Mouse (Mus musculus): ENCODE measurements at regions not wholly inside any gene's neighbourhood (a gene's known extent, or its start where the extent isn't known, plus 50 kb on each side); places are given as distances from the start of the nearest gene placed in this dataset.
"Not testable (repeated sequence)": the region's sequence is repeated elsewhere in the genome, so short reads cannot be mapped to it uniquely, and the experiment has no call there.

DNA sequence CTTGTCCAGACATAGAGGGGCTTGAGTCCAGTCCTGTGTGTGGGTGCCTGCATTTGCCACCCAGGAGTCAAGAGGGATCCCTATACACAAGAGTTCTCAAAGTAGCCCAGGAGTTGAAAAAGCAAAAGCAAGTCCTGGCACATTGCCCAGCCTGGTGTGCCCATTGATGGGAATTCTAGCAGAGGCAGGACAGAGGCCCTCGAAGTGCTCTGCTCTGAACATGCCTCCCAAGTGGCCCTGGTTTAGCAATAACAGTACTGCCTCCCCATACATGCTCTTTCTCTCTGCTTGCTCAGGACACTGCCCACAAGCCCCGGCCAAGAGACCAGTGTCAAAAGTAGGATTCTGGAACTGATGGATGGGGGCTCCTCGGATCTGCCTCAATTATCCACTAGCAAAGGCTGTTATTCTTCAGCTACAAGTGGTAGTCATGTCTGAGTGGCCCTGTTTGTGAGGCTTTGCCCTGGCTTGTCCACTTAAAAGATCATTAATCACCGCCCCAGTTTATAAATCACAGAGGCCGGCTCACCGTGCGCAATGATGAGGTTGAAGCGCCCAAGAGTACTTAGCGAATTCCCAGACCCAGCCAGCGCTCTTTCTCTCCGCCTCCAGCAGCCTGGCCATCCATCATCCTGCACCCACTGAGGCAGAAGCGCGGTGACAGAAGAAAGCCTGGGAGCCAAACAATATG is 190.3 kb upstream of the Irx4 start:
- DNase-seq (peak; percentile 36), ATAC-seq (ENCODE audit: low FRiP score, low TSS enrichment) (no peak; the same call in 1 of the 2 replicates)
- H3K4me3 ChIP-seq (replicated peaks; ENCODE audit: low read depth, low read length), result no peak overlapping the region
- no peak overlapping the region for H3K27ac ChIP-seq (replicated peaks; ENCODE audit: low read depth, low read length)
- peaks cover 15% of the 10 kb centered on the region; the same call in 1 of the 2 replicates for H3K4me1 ChIP-seq (ENCODE audit: control insufficient read depth, insufficient read depth, low read length)
- H3K4me2 ChIP-seq (ENCODE audit: low read length), result no peak overlapping the region
- H3K9ac ChIP-seq (replicated peaks; ENCODE audit: low read length), result no peak overlapping the region
- no peaks in the 10 kb centered on the region for H3K36me3 ChIP-seq (ENCODE audit: control insufficient read depth, insufficient read depth, low read length)
- no peaks in the 10 kb centered on the region for H3K9me3 ChIP-seq (ENCODE audit: control insufficient read depth, low read length)
- WGBS, result 47% methylated on average over 13 of the region's 13 CpGs
- H3K27me3 ChIP-seq (ENCODE audit: control insufficient read depth, insufficient read depth, low read length), result 0 out of 2 replicates have a peak, but pooled peaks cover 3% of the 10 kb centered on the region

GRCm38 (mm10) chr13:73070531-73070908 is 189.8 kb upstream of the Irx4 start:
- no peak overlapping the region for H3K9ac ChIP-seq (replicated peaks; ENCODE audit: low read length)
- H3K27me3 ChIP-seq (ENCODE audit: control insufficient read depth, insufficient read depth, low read length), result 0 out of 2 replicates have a peak, but pooled peaks cover 3% of the 10 kb centered on the region
- H3K27ac ChIP-seq (replicated peaks; ENCODE audit: low read depth, low read length), result no peak overlapping the region
- DNase-seq (peak; percentile 17), ATAC-seq (ENCODE audit: low FRiP score, low TSS enrichment) (no peak)
- H3K4me3 ChIP-seq (replicated peaks; ENCODE audit: low read depth, low read length), result no peak overlapping the region
- H3K36me3 ChIP-seq (ENCODE audit: control insufficient read depth, insufficient read depth, low read length), result no peaks in the 10 kb centered on the region
- peaks cover 15% of the 10 kb centered on the region; the same call in 1 of the 2 replicates for H3K4me1 ChIP-seq (ENCODE audit: control insufficient read depth, insufficient read depth, low read length)
- H3K4me2 ChIP-seq (ENCODE audit: low read length), result no peak overlapping the region
- WGBS, result 30% methylated on average over 7 of the region's 7 CpGs
- no peaks in the 10 kb centered on the region for H3K9me3 ChIP-seq (ENCODE audit: control insufficient read depth, low read length)

DNA sequence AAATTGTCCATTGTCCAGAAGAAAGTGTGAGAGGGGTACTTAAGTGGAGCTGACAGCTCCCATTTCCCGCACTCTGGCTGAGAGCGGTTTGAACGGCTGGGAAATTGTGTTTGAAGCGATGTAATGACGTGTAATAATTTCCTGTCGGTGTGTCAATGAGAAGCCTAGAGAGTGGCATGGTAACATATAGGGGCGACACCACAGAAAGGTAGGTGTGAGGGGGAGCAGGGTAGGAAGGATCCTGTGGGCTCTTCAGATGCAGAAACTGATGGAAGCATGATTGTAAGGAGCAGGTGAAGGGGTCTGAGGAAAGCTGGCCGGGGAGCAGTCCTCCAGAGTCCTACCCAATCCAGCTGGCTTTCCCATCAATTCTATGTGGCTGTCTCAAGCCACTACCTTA is 189.2 kb upstream of the Irx4 start:
- ATAC-seq (ENCODE audit: low FRiP score, low TSS enrichment) (no peak), DNase-seq (peak; percentile 39)
- Histone ChIP-seq H3K9me3 (ENCODE audit: control insufficient read depth, low read length) (no peaks in the 10 kb centered on the region), H3K27ac (replicated peaks; ENCODE audit: low read depth, low read length) (no peak overlapping the region), H3K9ac (replicated peaks; ENCODE audit: low read length) (no peak overlapping the region), H3K4me3 (replicated peaks; ENCODE audit: low read depth, low read length) (no peak overlapping the region), H3K36me3 (ENCODE audit: control insufficient read depth, insufficient read depth, low read length) (no peaks in the 10 kb centered on the region), H3K4me1 (ENCODE audit: control insufficient read depth, insufficient read depth, low read length) (peaks cover 15% of the 10 kb centered on the region; the same call in 1 of the 2 replicates), H3K27me3 (ENCODE audit: control insufficient read depth, insufficient read depth, low read length) (0 out of 2 replicates have a peak, but pooled peaks cover 3% of the 10 kb centered on the region), H3K4me2 (ENCODE audit: low read length) (no peak overlapping the region)
- WGBS, result 58% methylated on average over 8 of the region's 8 CpGs

GRCm38 (mm10) chr13:73071854-73072852 is 188.1 kb upstream of the Irx4 start:
- Histone ChIP-seq H3K4me1 (ENCODE audit: control insufficient read depth, insufficient read depth, low read length) (peaks cover 15% of the 10 kb centered on the region; the same call in 1 of the 2 replicates), H3K9me3 (ENCODE audit: control insufficient read depth, low read length) (no peaks in the 10 kb centered on the region), H3K27me3 (ENCODE audit: control insufficient read depth, insufficient read depth, low read length) (0 out of 2 replicates have a peak, but pooled peaks cover 3% of the 10 kb centered on the region), H3K27ac (replicated peaks; ENCODE audit: low read depth, low read length) (no peak overlapping the region), H3K36me3 (ENCODE audit: control insufficient read depth, insufficient read depth, low read length) (no peaks in the 10 kb centered on the region), H3K4me2 (ENCODE audit: low read length) (no peak overlapping the region), H3K9ac (replicated peaks; ENCODE audit: low read length) (no peak overlapping the region), H3K4me3 (replicated peaks; ENCODE audit: low read depth, low read length) (no peak overlapping the region)
- no peak for DNase-seq
- 69% methylated on average over 6 of the region's 6 CpGs for WGBS
- no peak for ATAC-seq (ENCODE audit: low FRiP score, low TSS enrichment)

DNA sequence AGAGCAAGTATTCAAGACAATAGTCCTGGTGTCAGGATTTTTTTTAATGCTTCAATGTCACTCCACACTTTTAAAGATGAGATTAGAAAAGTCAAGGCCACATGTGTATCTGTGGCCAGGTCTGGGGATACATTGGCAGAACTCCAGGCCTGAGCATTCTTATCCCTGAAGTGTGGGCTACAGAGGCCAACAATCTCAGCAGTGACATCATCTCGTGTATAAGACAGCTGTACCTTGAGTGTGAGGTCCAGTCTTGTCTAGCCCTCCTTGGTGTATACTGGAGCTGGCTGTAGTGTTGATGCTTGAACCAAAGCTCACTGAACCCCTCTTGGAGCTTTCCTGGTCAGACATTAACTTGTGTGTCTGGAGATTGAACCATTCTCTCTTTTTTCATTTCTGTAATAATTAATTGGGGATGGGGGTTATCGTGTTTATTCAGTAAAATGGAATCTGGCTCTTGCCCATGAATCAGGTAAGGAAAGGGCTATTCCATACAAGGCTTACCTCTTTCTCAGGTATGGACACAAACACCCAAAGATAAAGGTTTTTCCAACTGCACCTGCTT is 182.3 kb upstream of the Irx4 start:
- H3K4me2 ChIP-seq (ENCODE audit: low read length), result no peak overlapping the region
- no peak overlapping the region for H3K4me3 ChIP-seq (replicated peaks; ENCODE audit: low read depth, low read length)
- H3K27ac ChIP-seq (replicated peaks; ENCODE audit: low read depth, low read length), result no peak overlapping the region
- H3K9me3 ChIP-seq (ENCODE audit: control insufficient read depth, low read length), result no peaks in the 10 kb centered on the region
- DNase-seq, result no peak
- no peaks in the 10 kb centered on the region for H3K36me3 ChIP-seq (ENCODE audit: control insufficient read depth, insufficient read depth, low read length)
- WGBS, result 75% methylated on average over 2 of the region's 2 CpGs
- no peaks in the 10 kb centered on the region for H3K27me3 ChIP-seq (ENCODE audit: control insufficient read depth, insufficient read depth, low read length)
- no peak for ATAC-seq (ENCODE audit: low FRiP score, low TSS enrichment)
- H3K4me1 ChIP-seq (ENCODE audit: control insufficient read depth, insufficient read depth, low read length), result no peaks in the 10 kb centered on the region
- no peak overlapping the region for H3K9ac ChIP-seq (replicated peaks; ENCODE audit: low read length)

DNA sequence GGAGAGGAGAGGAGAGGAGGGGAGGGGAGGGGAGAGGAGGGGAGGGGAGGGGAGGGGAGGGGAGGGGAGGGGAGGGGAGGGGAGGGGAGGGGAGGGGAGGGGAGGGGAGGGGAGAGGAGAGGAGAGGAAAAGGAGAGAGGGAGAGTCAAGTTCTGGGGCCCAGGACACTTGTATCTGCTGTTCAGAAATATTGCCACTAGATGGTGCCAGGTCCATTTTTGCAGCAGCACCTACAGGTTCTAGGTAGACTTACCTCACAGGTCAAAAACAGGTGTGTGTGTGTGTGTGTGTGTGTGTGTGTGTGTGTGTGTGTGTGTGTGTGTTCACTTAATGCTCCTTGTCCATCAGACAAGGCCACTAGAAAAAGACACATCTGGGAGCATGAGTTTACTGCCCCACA is 172.5 kb upstream of the Irx4 start:
- not testable (repeated sequence) for H3K4me2 ChIP-seq (ENCODE audit: low read length); H3K27ac ChIP-seq (replicated peaks; ENCODE audit: low read depth, low read length); ATAC-seq (ENCODE audit: low FRiP score, low TSS enrichment); H3K4me3 ChIP-seq (replicated peaks; ENCODE audit: low read depth, low read length); H3K9ac ChIP-seq (replicated peaks; ENCODE audit: low read length); H3K36me3 ChIP-seq (ENCODE audit: control insufficient read depth, insufficient read depth, low read length); DNase-seq; H3K9me3 ChIP-seq (ENCODE audit: control insufficient read depth, low read length); H3K27me3 ChIP-seq (ENCODE audit: control insufficient read depth, insufficient read depth, low read length); H3K4me1 ChIP-seq (ENCODE audit: control insufficient read depth, insufficient read depth, low read length)

DNA sequence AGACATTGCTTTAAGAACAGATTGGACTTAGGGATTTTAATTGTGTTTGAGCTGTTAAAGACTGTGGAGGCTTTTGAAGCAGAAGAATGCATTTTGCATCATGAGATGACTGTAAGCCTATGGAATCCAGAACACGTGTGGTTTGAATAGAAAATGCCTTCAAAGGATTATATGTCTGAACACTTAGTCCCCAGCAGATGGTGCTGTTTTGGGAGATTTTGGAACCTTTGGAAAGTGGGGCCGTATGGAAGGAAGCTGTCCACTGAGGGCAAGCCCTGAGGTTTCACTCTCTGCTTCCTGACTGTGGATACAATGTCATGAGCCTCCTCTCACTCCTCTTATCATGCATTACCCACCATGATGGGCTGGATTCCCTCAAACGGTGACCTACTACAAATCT is 168.4 kb upstream of the Irx4 start:
- H3K4me1 ChIP-seq (ENCODE audit: control insufficient read depth, insufficient read depth, low read length), result 0 out of 2 replicates have a peak, but pooled peaks cover under 1% of the 10 kb centered on the region
- H3K4me2 ChIP-seq (ENCODE audit: low read length), result no peak overlapping the region
- H3K27me3 ChIP-seq (ENCODE audit: control insufficient read depth, insufficient read depth, low read length), result no peaks in the 10 kb centered on the region; the same call in 1 of the 2 replicates
- H3K9me3 ChIP-seq (ENCODE audit: control insufficient read depth, low read length), result no peaks in the 10 kb centered on the region
- DNase-seq (peak; percentile 29), ATAC-seq (ENCODE audit: low FRiP score, low TSS enrichment) (no peak)
- WGBS, result 53% methylated on average over 3 of the region's 3 CpGs
- H3K36me3 ChIP-seq (ENCODE audit: control insufficient read depth, insufficient read depth, low read length), result no peaks in the 10 kb centered on the region
- no peak overlapping the region for H3K4me3 ChIP-seq (replicated peaks; ENCODE audit: low read depth, low read length)
- no peak overlapping the region for H3K9ac ChIP-seq (replicated peaks; ENCODE audit: low read length)
- H3K27ac ChIP-seq (replicated peaks; ENCODE audit: low read depth, low read length), result no peak overlapping the region

DNA sequence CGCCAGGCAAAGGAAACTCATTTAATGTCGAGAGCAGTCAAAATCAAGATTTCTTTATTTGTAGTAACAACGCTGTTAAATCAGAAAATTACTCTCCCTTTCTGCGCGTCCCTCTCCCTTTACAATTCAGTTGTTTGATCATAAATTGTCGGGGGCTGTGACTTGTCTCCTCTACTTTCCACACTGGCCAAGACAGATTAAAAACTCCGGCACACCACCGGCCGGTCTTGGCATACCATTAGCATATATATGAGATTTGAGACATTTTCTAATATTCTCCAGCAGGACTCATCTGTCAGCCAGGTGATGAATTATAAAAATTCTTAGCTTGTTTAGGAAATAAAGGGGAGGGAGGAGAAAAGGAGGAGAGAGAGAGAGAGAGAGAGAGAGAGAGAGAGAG is 162.8 kb upstream of the Irx4 start:
- H3K4me2 ChIP-seq (ENCODE audit: low read length), result no peak overlapping the region
- 21% methylated on average over 9 of the region's 9 CpGs for WGBS
- no peak overlapping the region for H3K4me3 ChIP-seq (replicated peaks; ENCODE audit: low read depth, low read length)
- H3K9me3 ChIP-seq (ENCODE audit: control insufficient read depth, low read length), result no peaks in the 10 kb centered on the region
- 0 out of 2 replicates have a peak, but pooled peaks cover 3% of the 10 kb centered on the region for H3K4me1 ChIP-seq (ENCODE audit: control insufficient read depth, insufficient read depth, low read length)
- H3K27me3 ChIP-seq (ENCODE audit: control insufficient read depth, insufficient read depth, low read length), result no peaks in the 10 kb centered on the region; the same call in 1 of the 2 replicates
- no peak overlapping the region for H3K9ac ChIP-seq (replicated peaks; ENCODE audit: low read length)
- peak; percentile 62 for DNase-seq
- no peak for ATAC-seq (ENCODE audit: low FRiP score, low TSS enrichment)
- H3K36me3 ChIP-seq (ENCODE audit: control insufficient read depth, insufficient read depth, low read length), result no peaks in the 10 kb centered on the region
- no peak overlapping the region for H3K27ac ChIP-seq (replicated peaks; ENCODE audit: low read depth, low read length)
